Mouse (Mus musculus) layer of hippocampus, adult 9-11 months (tissue): ENCODE results near the gene Frmd6.

ENCODE experiments used
- DNase-seq: peaks from one replicate; pipeline ENCODE4 v3.0.0; 2022

Frmd6 gene

DNA sequence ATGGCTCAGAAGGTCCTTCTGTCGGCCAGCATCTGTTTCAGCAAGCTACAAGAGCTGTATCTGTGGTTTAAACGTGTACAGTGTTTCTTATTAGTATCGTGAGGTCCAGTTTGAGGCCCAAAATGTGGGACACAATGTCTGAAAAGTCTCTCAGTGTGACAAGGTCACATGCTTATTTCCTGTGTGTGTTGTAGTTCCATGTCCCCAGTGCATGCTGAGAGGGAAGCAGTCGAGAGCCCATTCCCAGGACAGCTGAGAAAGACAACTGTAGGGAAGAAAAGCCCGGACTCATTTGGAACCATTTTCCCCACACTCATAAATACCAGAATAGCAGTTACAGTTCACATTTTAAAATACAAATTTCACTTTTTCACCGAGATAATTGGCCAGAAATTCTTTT lies 13.5 kb upstream of the Frmd6 start:
- no peak for DNase-seq

DNA sequence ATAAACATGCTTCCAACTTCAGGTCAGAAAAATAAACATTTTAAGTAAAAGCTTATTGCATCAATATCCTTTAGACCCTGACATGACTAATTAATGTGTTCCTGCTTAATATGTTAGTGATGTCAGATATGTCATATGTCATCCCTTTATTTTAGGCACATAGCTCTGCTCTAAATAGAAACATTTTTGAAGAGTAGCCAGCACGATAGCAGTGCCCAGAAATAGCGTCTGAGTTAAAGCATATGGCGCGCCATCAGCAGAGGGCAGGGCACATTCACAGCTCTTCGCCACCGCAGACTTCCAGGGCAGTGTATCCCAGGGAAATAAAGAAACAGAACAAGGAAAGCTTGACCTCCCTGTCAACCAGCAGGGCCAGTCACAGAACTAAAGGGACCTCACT lies 13.1 kb upstream of the Frmd6 start:
- DNase-seq: peak; percentile 48

DNA sequence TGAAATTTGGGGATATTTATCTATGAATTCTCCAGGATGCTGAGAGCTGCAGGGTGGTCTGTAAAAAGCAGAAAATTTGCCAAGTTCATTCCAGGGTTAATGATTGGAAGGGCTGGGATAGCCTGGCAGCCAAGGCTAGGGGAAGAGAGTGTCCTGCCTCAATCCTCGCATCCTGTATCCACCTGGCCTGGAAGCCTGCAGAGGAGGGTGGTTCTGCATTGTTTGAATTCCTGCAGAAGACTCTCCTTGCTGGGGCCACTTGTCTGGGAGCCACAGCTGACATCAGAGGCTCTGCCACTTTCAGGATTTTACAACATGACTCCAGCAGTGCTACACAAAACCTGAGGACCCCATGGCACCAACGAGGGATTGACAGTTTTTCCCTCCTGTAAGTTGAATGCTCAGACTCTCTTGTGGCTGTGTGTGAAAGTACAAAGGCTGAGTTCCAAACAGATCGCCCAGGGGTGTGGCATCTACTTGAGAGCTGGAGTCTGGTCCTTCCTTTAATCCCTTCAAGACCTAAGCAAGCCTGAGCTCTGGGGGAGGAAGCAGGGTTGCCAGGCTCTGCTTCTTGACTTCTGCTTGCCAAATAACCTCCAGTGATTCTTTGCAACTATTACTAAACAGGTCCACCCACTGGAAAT lies 12.4 kb upstream of the Frmd6 start:
- no peak for DNase-seq

DNA sequence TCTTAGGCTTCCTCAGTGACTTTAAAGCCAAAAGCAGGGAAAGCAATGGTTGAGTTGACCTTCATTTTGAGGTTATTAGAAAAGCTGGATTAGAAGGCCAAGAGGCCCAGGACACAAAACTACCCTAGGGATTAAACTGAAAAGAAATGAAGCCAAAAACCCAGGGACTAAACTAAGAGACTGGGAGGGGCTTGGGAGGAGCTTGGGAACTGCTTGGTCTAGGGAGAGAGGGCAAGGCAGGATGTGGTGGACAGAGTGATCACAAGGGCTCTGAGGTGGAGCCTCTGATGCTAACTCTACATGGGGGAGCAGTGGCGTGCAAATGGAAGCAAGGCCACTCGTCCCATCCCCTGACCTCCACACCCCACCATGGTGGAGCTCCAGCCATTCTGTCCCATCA lies 8.6 kb upstream of the Frmd6 start:
- DNase-seq: no peak

DNA sequence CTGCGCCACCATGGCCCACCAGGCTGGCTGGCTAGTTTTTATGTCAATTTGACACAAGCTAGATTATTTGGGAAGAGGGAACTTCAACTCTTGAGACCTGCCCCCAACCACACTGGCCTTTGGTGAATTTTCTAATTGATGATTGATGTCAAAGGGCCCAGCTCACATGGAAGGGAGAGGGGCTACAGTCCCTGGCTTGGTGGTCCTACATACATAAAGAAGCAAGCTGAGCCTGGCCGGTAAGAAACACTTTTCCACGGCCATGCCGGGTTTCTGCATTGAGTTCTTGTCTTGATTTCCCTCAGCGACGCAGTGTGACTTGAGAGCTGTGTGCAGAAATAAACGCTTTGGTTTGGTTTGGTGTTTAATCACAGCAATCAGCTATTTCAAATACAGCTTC lies 1.3 kb upstream of the Frmd6 start:
- no peak for DNase-seq

DNA sequence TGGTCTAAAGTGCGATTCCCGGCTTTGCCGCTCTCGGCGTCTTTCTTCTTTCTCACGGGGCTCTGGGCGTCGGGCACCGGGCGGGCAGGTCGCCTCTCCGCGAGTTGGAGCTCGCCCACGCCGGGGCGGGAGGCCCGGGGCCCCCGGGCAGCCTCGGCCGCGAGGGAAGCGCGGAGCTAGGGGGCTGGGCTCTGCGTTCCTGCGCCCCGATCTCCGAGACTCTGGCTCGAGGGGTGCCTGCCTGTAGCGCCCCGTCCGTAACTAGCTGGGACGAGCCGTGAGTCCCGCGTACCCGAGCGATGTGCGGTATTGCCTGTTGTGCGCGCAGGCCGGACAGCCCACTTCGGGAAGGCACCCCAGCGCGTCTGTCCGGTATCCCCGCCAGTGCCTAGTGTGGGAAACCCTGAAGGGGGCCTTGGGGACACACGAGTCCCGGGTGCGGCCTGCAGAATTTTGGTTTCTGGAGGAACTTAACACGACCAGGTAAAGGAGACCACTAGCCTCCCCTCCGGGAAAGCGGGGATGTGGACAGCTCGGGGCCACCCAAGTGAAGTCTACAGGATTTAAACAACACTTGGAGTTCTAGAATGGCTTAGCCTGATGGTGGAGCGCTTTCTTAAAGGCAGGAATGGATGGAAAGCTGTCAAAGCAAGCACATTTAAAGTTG lies 470 bp downstream of the Frmd6 start:
- peak; percentile 47 for DNase-seq

DNA sequence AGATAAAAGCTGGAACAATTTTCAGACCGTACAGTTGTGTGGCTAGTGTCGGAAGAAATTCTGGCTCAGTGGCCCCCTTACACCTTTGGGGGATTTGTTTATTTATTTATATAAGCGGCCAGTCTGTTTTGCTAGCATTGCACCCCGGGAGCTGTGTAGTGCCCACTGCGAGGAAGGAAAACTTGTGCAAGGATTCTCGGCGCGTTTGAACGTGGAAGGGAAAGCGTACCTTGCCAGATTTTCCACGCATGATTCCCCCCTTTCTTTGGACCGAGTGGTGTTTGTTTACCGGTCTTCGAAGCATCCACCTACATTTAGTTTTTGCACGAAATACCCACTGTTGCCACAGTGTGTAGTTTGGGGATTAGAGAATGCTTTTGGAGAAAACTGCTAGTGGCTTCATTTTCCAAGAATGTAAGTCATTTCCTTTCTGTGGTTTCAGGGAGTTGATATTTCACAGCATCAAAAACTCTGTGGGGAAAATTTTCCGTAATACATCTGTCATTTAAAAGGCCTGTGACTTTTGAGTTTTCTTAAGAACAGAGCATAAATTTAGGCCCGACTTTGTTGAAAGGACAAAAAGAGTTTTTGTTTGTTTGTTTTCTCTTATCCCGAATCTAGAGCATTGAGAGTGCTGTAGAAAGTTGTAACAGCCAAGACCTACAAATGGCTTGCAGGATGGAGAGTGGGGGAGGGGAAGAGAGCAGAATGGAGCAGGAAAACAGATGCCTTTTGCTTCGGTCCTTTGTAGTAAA lies 1.2 kb downstream of the Frmd6 start:
- no peak for DNase-seq

DNA sequence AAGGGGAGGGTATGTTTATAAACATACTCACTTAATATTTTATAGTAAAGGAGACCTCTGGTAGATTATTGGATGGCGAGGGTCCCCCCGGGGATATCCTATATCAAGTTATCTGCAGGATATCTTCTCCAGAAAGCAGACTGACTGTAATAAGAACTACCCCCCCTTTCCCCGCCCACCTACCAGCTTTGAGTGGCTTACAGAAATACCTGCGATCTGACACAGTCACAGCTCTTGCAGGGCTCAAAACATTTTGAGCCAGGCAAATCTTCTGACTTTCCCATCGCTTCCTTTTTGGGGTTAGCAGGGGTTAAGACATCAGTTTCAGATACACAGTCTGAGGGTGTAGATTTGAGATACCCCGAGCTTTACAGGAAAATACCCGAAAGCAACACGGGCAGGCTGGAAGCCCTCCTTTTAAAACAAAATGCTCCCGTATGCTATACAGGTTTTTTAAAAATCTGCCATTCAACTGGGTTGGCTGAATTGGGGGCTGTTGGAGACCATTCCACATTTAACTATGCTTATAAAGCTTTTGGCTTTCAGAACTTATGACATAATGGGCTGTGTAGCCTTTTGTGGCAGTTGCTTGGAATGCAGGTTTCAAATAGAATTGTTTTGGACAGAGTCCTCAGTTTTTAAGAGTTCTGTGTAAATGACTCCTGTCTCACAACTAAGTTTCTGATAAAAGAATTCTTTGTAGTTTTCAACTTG lies 2.0 kb downstream of the Frmd6 start:
- DNase-seq: no peak

DNA sequence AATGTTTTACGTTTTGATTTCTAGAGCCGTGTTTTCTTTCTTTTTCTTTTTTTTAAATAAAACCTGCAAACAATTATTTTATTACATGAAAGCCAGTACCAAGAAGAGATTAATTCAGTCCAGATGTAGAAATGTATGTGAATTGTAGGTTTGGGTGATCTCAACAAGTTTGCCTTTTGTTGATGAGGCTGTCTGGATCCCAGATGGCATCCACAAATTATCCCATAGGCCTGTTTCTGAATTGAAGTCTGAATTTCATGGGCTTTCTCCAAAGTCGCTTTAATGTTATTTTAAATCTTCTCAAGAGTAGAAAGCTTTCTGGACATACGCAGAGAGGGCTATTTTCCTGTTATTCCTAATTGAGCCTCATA lies 2.6 kb downstream of the Frmd6 start:
- DNase-seq: no peak

DNA sequence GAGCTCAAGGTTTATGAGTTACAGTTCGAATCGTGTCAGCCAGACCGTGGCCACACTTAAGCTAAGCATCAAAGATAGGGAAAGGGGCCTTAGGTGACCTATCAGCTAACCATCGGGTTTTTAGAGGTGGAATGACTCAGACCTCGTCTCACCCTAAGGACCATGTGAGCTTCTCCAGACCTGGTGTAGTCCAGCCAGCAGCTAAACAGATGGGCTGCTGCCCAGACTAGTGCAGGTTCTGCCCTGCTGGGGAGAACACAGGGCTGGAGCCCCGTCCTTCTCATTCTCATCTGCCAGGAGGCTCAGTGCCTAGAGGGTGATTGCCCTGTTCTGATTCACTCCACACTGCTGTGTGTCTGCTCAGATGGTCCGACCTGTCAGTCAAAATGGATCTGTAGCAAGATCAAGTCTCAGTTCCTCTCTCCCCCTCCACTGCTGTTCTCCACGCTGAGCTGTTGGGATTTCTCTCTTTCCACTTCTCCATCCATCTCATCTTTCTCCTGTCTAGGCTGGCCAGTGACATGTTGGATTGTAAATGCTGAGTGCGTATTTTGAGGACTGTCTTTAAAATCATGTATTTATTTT lies 5.8 kb downstream of the Frmd6 start:
- DNase-seq: no peak

DNA sequence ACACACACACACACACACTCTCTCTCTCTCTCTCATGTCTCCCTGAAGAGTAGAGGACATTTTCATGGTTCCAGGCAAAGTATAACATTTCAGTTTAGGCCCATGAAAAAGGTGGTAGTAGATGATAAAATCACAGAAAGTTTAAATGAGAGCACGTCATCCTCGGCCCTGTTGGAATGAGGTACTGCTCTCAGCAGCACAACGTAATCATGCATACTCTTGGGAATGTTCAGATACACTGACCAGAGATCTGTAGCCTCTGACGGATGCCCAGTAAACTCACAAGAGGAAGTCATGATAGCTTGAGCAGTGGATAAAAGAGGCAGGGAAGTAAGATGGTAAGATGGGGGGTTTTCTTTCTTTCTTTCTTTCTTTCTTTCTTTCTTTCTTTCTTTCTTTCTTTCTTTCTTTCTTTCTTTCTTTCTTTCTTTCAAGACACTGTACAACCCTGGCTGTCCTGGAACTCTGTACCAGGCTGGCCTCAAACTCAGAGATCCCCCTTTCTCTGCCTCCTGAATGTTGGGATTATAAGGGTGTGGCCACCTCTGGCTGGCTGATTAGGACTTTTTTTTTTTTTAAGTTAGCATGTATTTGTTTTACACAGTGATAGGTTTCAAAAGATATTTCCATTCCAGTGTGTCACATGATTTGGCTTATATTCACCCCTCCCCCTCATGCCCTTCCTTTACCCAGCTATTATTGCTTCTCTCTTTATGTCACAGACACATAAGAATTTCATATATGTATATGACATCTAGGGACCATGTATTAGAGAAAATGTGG lies 7.1 kb downstream of the Frmd6 start:
- DNase-seq: no peak

DNA sequence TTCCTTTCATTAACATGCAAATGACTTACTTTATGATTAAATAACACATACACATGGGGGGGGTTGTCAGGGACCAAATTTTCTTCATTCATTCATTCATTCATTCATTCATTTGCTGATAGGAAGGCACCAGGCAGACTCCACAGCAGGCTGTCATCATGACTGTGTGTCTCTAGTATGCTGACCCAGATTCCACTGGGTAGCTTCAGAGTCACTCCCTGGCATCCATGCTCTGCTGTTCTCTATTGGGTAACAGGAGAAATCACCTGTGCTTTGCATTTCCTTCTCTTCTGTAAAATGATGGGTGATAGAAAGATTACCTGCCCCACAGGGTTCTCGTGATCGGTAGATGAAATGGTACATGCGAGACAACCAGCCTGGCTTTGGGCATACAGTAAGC lies 7.7 kb downstream of the Frmd6 start:
- no peak for DNase-seq

DNA sequence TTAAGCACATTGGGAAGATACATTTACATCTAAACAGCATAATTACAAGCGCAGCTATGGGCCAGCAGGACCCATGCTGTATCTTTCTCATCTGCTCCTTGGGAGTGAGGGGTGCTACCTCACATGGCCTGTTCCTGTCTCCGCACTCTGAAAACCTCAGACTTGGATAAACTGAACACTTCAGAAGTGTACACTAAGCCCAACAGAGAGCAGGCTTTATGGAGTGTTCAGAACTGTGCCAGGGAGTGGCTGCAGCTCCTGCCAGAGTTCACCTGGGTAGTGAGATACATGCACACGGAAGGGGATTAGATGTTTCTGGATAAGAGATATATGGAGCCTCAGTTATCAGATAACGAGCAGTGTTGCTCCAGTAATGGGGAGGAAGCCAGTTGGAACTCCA lies 8.7 kb downstream of the Frmd6 start:
- DNase-seq: no peak

DNA sequence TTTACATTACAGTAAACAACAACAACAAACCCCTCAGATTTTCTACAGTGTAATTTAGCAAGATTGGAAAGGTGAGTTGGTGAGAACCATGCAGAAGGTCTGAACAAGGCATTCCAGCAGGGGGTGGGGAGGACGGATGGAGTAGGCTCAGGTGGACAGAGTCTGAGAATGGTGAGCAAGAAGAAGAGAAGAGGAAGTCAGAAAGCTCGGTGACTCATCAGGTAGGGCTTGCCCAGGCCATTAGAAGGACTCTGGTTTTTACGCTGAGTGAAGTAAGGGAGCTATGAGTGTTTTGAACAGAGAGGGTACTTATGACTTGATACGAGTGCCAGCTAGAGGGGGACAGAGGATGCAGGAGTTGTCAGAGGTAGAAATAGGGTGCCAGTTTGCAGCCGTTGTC lies 9.7 kb downstream of the Frmd6 start:
- no peak for DNase-seq

DNA sequence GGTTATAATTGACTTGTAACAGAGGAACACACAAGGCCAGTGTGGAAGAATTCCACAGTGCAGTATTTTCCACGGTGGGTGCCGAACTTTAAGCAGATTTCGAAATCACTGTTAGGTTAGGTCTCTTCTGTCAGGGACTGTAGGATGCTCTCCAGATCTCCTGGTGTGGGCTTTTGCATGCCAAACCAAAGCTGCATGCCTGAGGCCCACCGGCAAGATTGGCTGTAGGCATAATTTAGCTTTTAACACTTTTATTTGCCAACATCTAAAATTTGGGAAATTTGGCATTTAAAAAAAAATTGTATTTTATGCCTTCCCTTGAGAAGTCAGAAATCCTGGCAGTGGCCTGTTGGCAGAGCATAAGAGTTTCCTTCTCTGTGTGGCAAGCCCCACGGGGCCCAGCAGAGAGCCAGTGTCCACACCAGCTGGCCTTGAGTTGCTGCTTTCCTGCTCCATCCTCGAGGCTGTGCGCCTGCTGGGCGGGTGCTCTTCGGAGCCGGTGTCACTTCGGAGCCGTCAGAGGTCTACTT lies 12.5 kb downstream of the Frmd6 start:
- no peak for DNase-seq

DNA sequence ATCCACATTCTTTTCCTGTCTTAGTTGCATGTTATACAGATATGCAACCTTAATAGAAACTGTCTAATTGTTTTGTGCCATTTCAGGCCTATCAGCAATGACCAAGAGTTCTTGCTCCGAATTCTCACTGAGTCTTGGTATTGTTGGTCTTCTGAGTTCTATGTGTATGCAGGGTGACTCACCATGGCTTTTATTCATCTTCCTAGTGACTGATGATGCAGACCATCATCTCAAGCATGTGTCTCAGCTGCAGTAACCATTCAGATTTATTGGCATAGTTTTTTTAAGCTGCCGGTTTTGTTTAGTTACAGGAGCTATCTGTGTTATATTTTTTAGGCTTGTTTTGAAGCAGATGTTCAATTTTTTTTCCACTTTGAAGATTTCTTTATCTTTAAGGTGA lies 20.1 kb downstream of the Frmd6 start:
- no peak for DNase-seq

DNA sequence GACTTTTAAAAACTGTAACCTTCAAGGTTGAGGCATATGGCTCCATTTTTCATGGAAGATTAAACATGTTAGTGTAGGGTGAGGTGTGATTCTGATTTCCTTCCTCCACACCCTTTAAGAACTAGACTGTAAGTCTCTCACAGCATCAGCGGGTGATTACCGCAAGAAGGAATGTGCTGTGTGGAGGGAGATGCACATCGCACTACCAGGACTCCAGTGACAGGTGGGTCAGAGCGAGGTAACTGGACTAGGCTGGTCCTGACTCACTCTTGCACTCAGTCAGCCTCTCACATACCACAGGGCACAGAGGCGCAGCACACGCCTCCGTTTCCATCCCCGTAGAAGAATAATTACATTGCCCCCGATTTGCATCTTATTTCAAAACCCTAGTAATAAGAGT lies 23.7 kb downstream of the Frmd6 start:
- DNase-seq: no peak

DNA sequence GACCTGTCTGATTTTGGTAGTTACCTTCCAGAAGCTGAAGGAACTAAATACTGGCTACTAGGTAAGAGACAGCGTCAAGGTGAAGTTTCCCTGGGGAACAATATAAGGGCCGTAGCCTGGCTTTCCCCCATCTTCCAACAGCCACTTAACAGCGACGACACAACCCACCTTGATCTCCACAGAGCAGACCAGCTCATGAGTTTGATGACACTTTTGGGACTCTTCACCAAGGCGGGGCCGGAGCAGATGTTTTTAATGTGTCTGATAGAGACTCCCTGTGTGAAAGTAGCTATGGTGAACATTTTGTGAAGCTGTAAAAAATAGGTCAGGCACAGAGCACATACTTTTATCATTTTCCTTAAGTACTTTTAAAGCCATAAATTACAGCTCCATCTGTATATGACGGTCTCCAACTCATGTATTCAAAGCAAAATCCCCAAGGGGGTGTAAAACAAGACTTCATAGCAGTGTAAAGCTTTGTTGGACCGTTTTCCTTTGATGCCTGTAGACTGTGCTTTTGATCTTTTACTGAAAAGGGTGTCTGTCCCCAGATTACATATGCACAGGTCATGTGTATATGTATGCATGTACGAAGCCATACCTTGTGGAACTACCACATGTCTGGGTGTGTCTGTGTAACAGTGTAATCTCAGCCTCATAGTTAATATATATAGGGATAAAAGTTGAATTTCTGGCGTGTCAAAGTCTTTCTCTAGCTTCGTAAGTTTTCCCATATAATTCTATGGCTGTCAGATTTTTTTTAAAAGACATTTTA lies 24.4 kb downstream of the Frmd6 start:
- DNase-seq: no peak

DNA sequence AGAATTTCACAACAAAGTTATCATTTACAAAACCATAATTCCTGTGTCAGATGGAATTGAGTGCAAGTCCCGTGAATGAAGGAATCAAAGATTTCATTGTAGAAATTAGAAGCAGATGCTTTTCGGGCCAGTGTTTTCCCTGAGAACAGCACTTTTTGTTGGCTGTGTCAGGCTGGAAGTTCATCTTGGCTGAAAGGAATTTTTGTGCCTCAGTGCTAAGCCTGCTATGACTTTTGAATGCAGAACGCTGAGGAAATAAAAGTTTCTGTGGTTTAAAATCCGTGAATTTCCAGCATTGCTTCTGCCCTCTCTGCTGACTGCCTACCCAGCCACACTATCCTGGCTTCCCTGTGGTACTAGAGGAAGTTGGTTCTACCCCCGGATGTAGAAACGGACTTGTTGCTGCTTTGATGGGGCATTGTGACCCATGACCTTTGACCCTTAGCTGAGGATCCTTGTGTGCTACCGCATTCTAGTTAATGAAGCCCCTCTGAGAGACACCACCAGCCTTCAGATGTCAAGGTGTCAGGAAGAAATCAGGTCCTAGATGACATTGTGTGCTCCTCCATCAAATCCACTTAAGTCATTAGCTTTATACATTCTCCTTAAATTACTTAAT lies 26.1 kb downstream of the Frmd6 start:
- DNase-seq: no peak

DNA sequence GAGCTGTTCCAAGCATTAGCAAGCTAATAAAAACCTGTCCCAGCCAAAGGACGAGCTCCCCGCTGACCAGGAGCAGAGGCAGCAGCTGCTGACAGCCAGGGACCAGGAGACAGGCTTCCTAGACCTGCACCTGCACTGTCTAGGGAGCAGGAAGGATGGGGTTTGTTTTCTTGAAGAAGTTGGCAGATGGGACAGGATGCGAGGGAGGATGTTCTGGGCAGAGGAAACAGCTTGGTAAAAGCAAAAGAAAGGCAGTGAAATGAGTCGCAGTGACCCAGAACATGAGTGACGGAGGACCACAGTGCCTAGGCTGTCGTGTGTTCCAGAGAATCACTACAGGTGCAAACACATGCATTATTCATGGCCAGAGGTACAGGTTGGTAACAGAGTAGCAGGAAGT lies 27.7 kb downstream of the Frmd6 start:
- peak; percentile 32 for DNase-seq

DNA sequence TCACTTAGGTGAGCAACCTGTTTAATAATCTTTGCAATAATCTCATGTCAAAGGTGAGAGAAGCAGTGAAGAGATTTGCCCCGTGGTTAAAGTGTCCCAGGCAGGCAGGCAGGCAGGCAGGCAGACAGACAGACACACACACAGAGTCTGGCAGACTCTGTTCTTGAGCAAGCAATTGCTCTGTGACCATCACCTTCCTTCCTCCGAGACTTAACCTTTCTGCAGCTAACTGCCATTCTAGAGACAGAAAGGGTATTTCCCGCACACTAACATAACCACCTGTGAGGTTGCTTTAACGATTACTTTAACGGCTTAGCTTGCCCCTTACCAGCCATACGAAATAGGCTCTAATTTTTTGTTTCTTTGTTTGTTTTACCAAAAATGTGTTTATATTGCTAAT lies 30.4 kb downstream of the Frmd6 start:
- no peak for DNase-seq
